Mouse (Mus musculus) limb, embryonic 14.5 days (tissue): ENCODE measurements around the gene Spag7. TPM values are rescaled to one million over a fixed set of nuclear protein-coding genes. Genes with fewer than 3 reads are reported as not detected.

Experiments
- ATAC-seq: fragments of 200-750 bp; cut with Nextera tagmentation; 2 replicates; pipeline ENCODE4 v1.8.0; 2017; ENCODE audit warnings: low read depth, moderate number of reproducible peaks, moderate TSS enrichment; ENCODE audit not compliant: low FRiP score
- DNase-seq: peaks from one replicate; pipeline ENCODE4 v3.0.0-alpha.2; 2015; ENCODE audit warnings: low spot score
- H3K27ac ChIP-seq: fragments of 300-500 bp; sonication (generic); replicated peaks from 2 replicates; pipeline ENCODE4 v1.5.1; 2014; ENCODE audit warnings: low read depth, mild to moderate bottlenecking, low read length, moderate library complexity, mixed read lengths
- H3K27me3 ChIP-seq: fragments of 300-500 bp; sonication (generic); 2 replicates; pipeline ENCODE4 v1.6.1; 2014; ENCODE audit warnings: low read length, mixed read lengths; ENCODE audit not compliant: control insufficient read depth, insufficient read depth
- H3K36me3 ChIP-seq: fragments of 300-500 bp; sonication (generic); 2 replicates; pipeline ENCODE4 v1.6.1; 2014; ENCODE audit warnings: mild to moderate bottlenecking, low read length, moderate library complexity, mixed read lengths; ENCODE audit not compliant: control insufficient read depth, insufficient read depth
- H3K4me1 ChIP-seq: fragments of 300-500 bp; sonication (generic); 2 replicates; pipeline ENCODE4 v1.6.1; 2014; ENCODE audit warnings: antibody characterized with exemption, low read length, mixed read lengths; ENCODE audit not compliant: control insufficient read depth, insufficient read depth
- H3K4me2 ChIP-seq: fragments of 300-500 bp; sonication (generic); replicated peaks from 2 replicates; pipeline ENCODE4 v1.6.1; 2014; ENCODE audit warnings: low read depth, mild to moderate bottlenecking, low read length, moderate library complexity; ENCODE audit not compliant: severe bottlenecking
- H3K4me3 ChIP-seq: fragments of 300-500 bp; sonication (generic); replicated peaks from 2 replicates; pipeline ENCODE4 v1.5.1; 2014; ENCODE audit warnings: low read length
- H3K9ac ChIP-seq: fragments of 300-500 bp; sonication (generic); 2 replicates; pipeline ENCODE4 v1.6.1; 2014; ENCODE audit warnings: mild to moderate bottlenecking, low read depth, low read length, moderate library complexity; ENCODE audit not compliant: severe bottlenecking
- H3K9me3 ChIP-seq: fragments of 300-500 bp; sonication (generic); 2 replicates; pipeline ENCODE4 v1.6.1; 2016; ENCODE audit warnings: low read length; ENCODE audit not compliant: control insufficient read depth
- POLR2A ChIP-seq: fragments of 200-500 bp; IDR thresholded peaks from 2 replicates; pipeline ENCODE4 v1.8.0; 2012; ENCODE audit warnings: inconsistent platforms, mild to moderate bottlenecking, moderate library complexity, borderline replicate concordance; ENCODE audit not compliant: insufficient read depth, insufficient read length; ENCODE audit errors: extremely low read depth
- WGBS: fragments of 180-500 bp; shearing (Covaris S2); extraction: QIAGEN DNeasy Blood & Tissue Kit; methylation state at CpG from one replicate; pipeline ENCODE4 v1.1.7; 2014; 5-methylcytosine and 5-hydroxymethylcytosine counted together
- polyA plus RNA-seq, 2 experiments: library from polyadenylated mRNA; depleted of rRNA in 1 of 2; stranded (reverse) in 1 of 2; unstranded in 1 of 2; fragments of >200 nt; fragmentation: Nextera tagmentation in 1 of 2; extraction: Ambion mirVana in 1 of 2; gene quantifications; 2 replicates each; pipeline versions ENCODE4 v1.2.1 to v1.2.3; 2012 to 2014

Spag7 gene
- polyA plus RNA-seq, 2 experiments, result 93.7 to 97.0 TPM

GRCm38 (mm10) chr11:70667271-70668150, 1.7 kb downstream of the Spag7 start:
- 47% methylated on average over 14 of the region's 14 CpGs for WGBS
- ATAC-seq (no peak), DNase-seq (no peak)
- Histone ChIP-seq H3K4me3 (peak overlapping the region; percentile 65), H3K36me3 (peaks cover 63% of the 10 kb centered on the region), H3K9ac (peak overlapping the region; percentile 55), H3K9me3 (no peaks in the 10 kb centered on the region), H3K4me1 (peaks cover 11% of the 10 kb centered on the region), H3K27ac (peak overlapping the region; percentile 80), H3K4me2 (peak overlapping the region; percentile 58), H3K27me3 (no peaks in the 10 kb centered on the region)
- no peak for TF ChIP-seq POLR2A

GRCm38 (mm10) chr11:70666687-70667086, 2.5 kb downstream of the Spag7 start:
- no peak for TF ChIP-seq POLR2A
- Histone ChIP-seq H3K4me2 (no peak overlapping the region), H3K36me3 (peaks cover 63% of the 10 kb centered on the region), H3K4me1 (peaks cover 11% of the 10 kb centered on the region), H3K4me3 (no peak overlapping the region), H3K27me3 (no peaks in the 10 kb centered on the region), H3K9ac (no peak overlapping the region), H3K27ac (no peak overlapping the region), H3K9me3 (no peaks in the 10 kb centered on the region)
- WGBS, result 97% methylated on average over 8 of the region's 8 CpGs
- DNase-seq, result no peak
- no peak for ATAC-seq

DNA sequence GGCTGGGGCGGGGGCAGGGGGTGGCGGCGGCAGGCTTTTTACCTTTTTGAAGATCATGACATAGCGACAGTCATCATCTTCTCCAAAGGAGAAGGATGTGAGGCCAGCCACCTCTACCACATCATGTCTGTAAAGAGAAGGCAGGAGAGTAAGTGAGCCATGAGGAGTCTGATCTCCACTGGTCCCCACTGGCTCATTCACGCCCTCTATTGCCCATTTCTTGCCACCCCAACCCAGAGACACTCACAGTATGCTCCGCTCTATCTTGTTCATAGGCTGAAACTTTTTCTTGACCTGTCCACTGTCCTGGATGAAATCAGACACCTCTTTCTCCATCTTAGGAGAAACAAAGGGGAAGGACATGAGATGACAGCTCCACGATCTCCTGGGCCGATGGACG, 4.5 kb downstream of the Spag7 start:
- H3K4me2 ChIP-seq, result no peak overlapping the region
- DNase-seq (no peak), ATAC-seq (no peak)
- WGBS, result 94% methylated on average over 9 of the region's 9 CpGs
- H3K9ac ChIP-seq, result no peak overlapping the region
- H3K27me3 ChIP-seq, result no peaks in the 10 kb centered on the region
- no peak overlapping the region for H3K27ac ChIP-seq
- peaks cover 64% of the 10 kb centered on the region for H3K36me3 ChIP-seq
- peaks cover 9% of the 10 kb centered on the region for H3K4me1 ChIP-seq
- no peak for TF ChIP-seq POLR2A
- H3K9me3 ChIP-seq, result no peaks in the 10 kb centered on the region
- no peak overlapping the region for H3K4me3 ChIP-seq

GRCm38 (mm10) chr11:70663957-70664356, 5.3 kb downstream of the Spag7 start:
- DNase-seq, result no peak
- WGBS, result 80% methylated on average over 6 of the region's 6 CpGs
- Histone ChIP-seq H3K9ac (no peak overlapping the region), H3K27me3 (no peaks in the 10 kb centered on the region), H3K4me2 (no peak overlapping the region), H3K4me1 (peaks cover 9% of the 10 kb centered on the region), H3K27ac (no peak overlapping the region), H3K9me3 (no peaks in the 10 kb centered on the region), H3K36me3 (peaks cover 64% of the 10 kb centered on the region), H3K4me3 (no peak overlapping the region)
- TF ChIP-seq POLR2A, result no peak
- no peak for ATAC-seq

GRCm38 (mm10) chr11:70663101-70663500, 6.1 kb downstream of the Spag7 start:
- TF ChIP-seq POLR2A, result no peak
- H3K4me2 ChIP-seq, result no peak overlapping the region
- no peaks in the 10 kb centered on the region for H3K27me3 ChIP-seq
- H3K4me1 ChIP-seq, result peaks cover 9% of the 10 kb centered on the region
- no peak overlapping the region for H3K4me3 ChIP-seq
- DNase-seq, result no peak
- H3K36me3 ChIP-seq, result peaks cover 64% of the 10 kb centered on the region
- ATAC-seq, result no peak
- H3K9me3 ChIP-seq, result no peaks in the 10 kb centered on the region
- no peak overlapping the region for H3K27ac ChIP-seq
- WGBS, result 93% methylated on average over 8 of the region's 8 CpGs
- H3K9ac ChIP-seq, result no peak overlapping the region
